ENCODE assay signal across 19 mouse cellular contexts in genomic region chr8:70823802-70824201, GRCm38 (mm10). TPM values are rescaled to one million over a fixed set of nuclear protein-coding genes. Genes with fewer than 3 reads are reported as not detected.
"Had no signal": no experiment of that assay in that cellular context is flagged by ENCODE, and none has a peak within 500 bp of the region (broad histone marks: within the 10 kb centered on the region; RNA-seq: fewer than 3 reads in every experiment).

No protein-coding gene starts in this region.

- ATAC-seq: midbrain, embryonic 16.5 days had no signal

- H3K4me2 ChIP-seq: lung, embryonic 14.5 days; midbrain, embryonic 12.5 days; neural tube, embryonic 12.5 days; stomach, embryonic 15.5 days had no signal

- H3K4me1 ChIP-seq: midbrain, embryonic 12.5 days; neural tube, embryonic 12.5 days had no signal

- H3K27ac ChIP-seq: midbrain, embryonic 10.5 days; midbrain, embryonic 12.5 days; neural tube, embryonic 12.5 days; stomach, embryonic 15.5 days; stomach, postnatal 0 days had no signal

- H3K9me3 ChIP-seq: stomach, embryonic 15.5 days had no signal

- H3K4me3 ChIP-seq: midbrain, embryonic 10.5 days; midbrain, embryonic 12.5 days; myocyte; neural tube, embryonic 12.5 days; stomach, embryonic 15.5 days had no signal

- DNase-seq: lung, adult 18-20 months; lung, embryonic 14.5 days; lung, postnatal 10 days; lung, postnatal 4 days; midbrain, embryonic 14.5 days; right cerebral cortex, postnatal 14 days; thymus, adult 2 months; thymus, postnatal 25 days; thymus, postnatal 4 days had no signal

- H3K9ac ChIP-seq: lung, embryonic 14.5 days; midbrain, embryonic 12.5 days; neural tube, embryonic 12.5 days; stomach, embryonic 15.5 days had no signal

- H3K36me3 ChIP-seq: midbrain, embryonic 10.5 days; midbrain, embryonic 12.5 days; neural tube, embryonic 12.5 days; stomach, embryonic 15.5 days had no signal

RNA-seq across cellular contexts. Expression of gene Il12rb1, which starts 15.6 kb away (rescaled TPM):
- polyA plus RNA-seq: neural tube, embryonic 12.5 days; neural tube, embryonic 14.5 days had no signal

RNA-seq across cellular contexts. Expression of gene Kcnn1, which starts 39.3 kb away (rescaled TPM):
- total RNA-seq: megakaryocyte-erythroid progenitor cell, adult 5-6 weeks; neutrophil, adult 5-6 weeks had no signal
